Mouse (Mus musculus) heart, adult 11 months (tissue): ENCODE results near the gene Gm13304.
"Not testable (repeated sequence)": the region's sequence is repeated elsewhere in the genome, so short reads cannot be mapped to it uniquely, and the experiment has no call there.

Source experiments
- DNase-seq: peaks from one replicate; pipeline ENCODE4 v3.0.0; 2022

The Gm13304 gene

DNA sequence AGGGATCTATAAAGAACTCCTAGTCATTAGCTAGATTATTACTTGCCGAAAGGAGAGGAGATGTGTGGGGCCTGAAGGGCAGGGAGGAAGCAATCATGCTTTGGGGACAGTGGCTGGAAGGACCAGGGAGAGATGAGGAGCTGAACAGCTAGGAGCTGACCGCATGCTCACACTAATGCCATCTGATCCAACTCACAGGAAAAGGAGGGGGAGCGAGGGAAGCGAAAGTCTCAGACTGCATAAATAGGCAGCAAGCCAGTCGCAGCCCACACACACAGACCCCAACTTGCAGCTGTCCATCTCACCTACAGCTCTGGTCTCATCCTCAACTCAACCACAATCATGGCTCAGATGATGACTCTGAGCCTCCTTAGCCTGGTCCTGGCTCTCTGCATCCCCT, at the start of gene Gm13304:
TSS of gene Gm13304 (plus strand) at position 301 of the 400 bp plus-strand sequence.
- not testable (repeated sequence) for DNase-seq

DNA sequence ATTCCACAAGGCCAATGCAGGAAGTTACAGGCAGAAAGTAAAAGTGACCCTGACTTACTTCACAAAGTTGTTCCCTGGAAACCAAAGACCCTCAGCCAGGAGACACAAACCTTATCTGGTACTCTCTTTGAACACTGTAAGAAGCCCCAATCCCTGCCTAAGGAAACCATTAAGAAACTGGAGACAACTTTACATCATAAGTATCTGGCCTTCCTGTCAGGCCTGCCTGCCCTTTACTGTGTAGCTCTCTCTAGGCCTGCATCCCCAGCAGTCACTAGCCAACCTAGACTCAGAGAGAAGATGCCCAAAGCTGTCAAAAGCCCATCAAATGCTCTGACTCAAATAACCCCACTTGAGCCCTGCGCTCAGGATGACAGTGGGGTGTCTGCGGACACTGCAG, 23.7 kb upstream of the Gm13304 start, which contains the start of gene Gm3893:
TSS of gene Gm3893 (plus strand) at position 301 of the 400 bp plus-strand sequence.
- not testable (repeated sequence) for DNase-seq

DNA sequence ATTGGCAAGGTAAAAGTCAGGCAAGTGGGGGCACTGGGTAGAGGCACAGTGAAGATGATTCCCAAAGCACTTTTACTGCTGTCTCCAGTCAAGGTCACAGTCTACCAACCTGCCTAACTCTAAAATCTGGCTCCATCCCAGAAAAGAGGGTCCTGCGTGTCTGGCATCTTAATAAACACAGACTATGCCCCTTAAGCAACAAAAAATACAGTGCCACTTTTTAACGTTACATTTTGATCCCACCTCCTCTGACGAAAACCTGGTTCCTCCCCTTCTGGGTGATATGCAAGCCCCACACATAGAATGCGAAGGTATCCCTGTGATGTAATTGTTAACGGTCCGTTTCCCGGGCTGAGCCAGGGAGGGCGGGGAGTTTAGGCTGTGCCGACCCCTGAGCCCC, 38.5 kb downstream of the Gm13304 start, which contains the start of gene Gm13306:
TSS of gene Gm13306 (plus strand) at position 301 of the 400 bp plus-strand sequence.
- DNase-seq, result not testable (repeated sequence)
